Mouse (Mus musculus) granulocyte monocyte progenitor cell, adult 5-6 weeks (primary cell): ENCODE data around the gene Ccno. TPM values are rescaled to one million over a fixed set of nuclear protein-coding genes. Genes with fewer than 3 reads are reported as not detected.

Experiments
- ATAC-seq: replicated peaks from 2 replicates; pipeline ENCODE4 v1.8.0; 2016; ENCODE audit warnings: mild to moderate bottlenecking, moderate TSS enrichment, inconsistent platforms; ENCODE audit not compliant: poor library complexity, severe bottlenecking
- total RNA-seq, 2 experiments: library from RNA; stranded (forward) in 1 of 2; stranded (reverse) in 1 of 2; fragments of 200-712, 200-1000 nt in 1 of 2; fragments of >200 nt in 1 of 2; fragmentation: Nextera tagmentation in 1 of 2; gene quantifications; 2 replicates each; pipeline ENCODE4 v1.2.3; 2014 to 2017

Ccno gene
- total RNA-seq, 2 experiments from 2014 or later, result 6.3 TPM; not detected in 1

- no peak for ATAC-seq
Measured at GRCm38 (mm10) chr13:113000090-113000489, 12.5 kb downstream of the Ccno start.

- no peak for ATAC-seq
Measured at GRCm38 (mm10) chr13:113000576-113001318, 13.1 kb downstream of the Ccno start.

GRCm38 (mm10) chr13:113012683-113013082 lies 25.1 kb downstream of the Ccno start:
- no peak for ATAC-seq

GRCm38 (mm10) chr13:113013174-113013953 lies 25.8 kb downstream of the Ccno start:
- ATAC-seq, result peak; percentile 69

- ATAC-seq, result no peak
Measured at GRCm38 (mm10) chr13:113021521-113021920, 33.9 kb downstream of the Ccno start.

GRCm38 (mm10) chr13:113022467-113022866 lies 34.9 kb downstream of the Ccno start:
- ATAC-seq, result no peak

- ATAC-seq, result no peak; the same call in 1 of the 2 replicates
Measured at GRCm38 (mm10) chr13:113023274-113024143, 35.9 kb downstream of the Ccno start.

- no peak for ATAC-seq
Measured at GRCm38 (mm10) chr13:113031351-113031750, 43.7 kb downstream of the Ccno start.

GRCm38 (mm10) chr13:113031792-113032571 lies 44.4 kb downstream of the Ccno start:
- ATAC-seq, result 0 out of 2 replicates have a peak, but pooled peaks have one; percentile 9

GRCm38 (mm10) chr13:113032831-113033230 lies 45.2 kb downstream of the Ccno start:
- no peak for ATAC-seq

GRCm38 (mm10) chr13:113034271-113034886 lies 46.8 kb downstream of the Ccno start:
- no peak for ATAC-seq

- peak; percentile 72 for ATAC-seq
Measured at GRCm38 (mm10) chr13:113034950-113035421, 47.4 kb downstream of the Ccno start, which contains the start of gene Cdc20b. Gene Cdc20b, plus strand, starts transcription at chr13:113035111.

GRCm38 (mm10) chr13:113035852-113036251 lies 48.2 kb downstream of the Ccno start:
- ATAC-seq, result peak; percentile 78

Other genes with a start within 250 kb of the Ccno start
- gene Plpp1, start 187.0 kb upstream of the Ccno start, total RNA-seq (2014; fragmentation: Nextera tagmentation), result not detected in 2 replicates
- not detected in 2 replicates for gene Plpp1, start 187.0 kb upstream of the Ccno start, total RNA-seq (2017)
- gene Mtrex, start 60.4 kb upstream of the Ccno start, total RNA-seq (2014; fragmentation: Nextera tagmentation), result 37.9 and 50.1 TPM in 2 replicates
- 72.6 and 84.6 TPM in 2 replicates for gene Mtrex, start 60.4 kb upstream of the Ccno start, total RNA-seq (2017)
- 14.8 and 16.9 TPM in 2 replicates for gene Dhx29, start 60.3 kb upstream of the Ccno start, total RNA-seq (2014; fragmentation: Nextera tagmentation)
- gene Dhx29, start 60.3 kb upstream of the Ccno start, total RNA-seq (2017), result 25.6 and 29.3 TPM in 2 replicates
- gene Mcidas, start 6.0 kb downstream of the Ccno start, total RNA-seq (2014; fragmentation: Nextera tagmentation), result not detected in 2 replicates
- not detected in 2 replicates for gene Mcidas, start 6.0 kb downstream of the Ccno start, total RNA-seq (2017)
- not detected in 2 replicates for gene Cdc20b, start 47.3 kb downstream of the Ccno start, total RNA-seq (2014; fragmentation: Nextera tagmentation)
- not detected in 2 replicates for gene Cdc20b, start 47.3 kb downstream of the Ccno start, total RNA-seq (2017)
- not detected in 2 replicates for gene Gpx8, start 58.6 kb downstream of the Ccno start, total RNA-seq (2014; fragmentation: Nextera tagmentation)
- not detected in 2 replicates for gene Gpx8, start 58.6 kb downstream of the Ccno start, total RNA-seq (2017)
- not detected in 2 replicates for gene Gzma, start 113.2 kb downstream of the Ccno start, total RNA-seq (2014; fragmentation: Nextera tagmentation)
- 3.3 TPM in 1 of 2 replicates, not detected in the other for gene Gzma, start 113.2 kb downstream of the Ccno start, total RNA-seq (2017)
- gene Esm1, start 221.9 kb downstream of the Ccno start, total RNA-seq (2014; fragmentation: Nextera tagmentation), result not detected in 2 replicates
- not detected in 2 replicates for gene Esm1, start 221.9 kb downstream of the Ccno start, total RNA-seq (2017)
- gene Gzmk, start 238.1 kb downstream of the Ccno start, total RNA-seq (2014; fragmentation: Nextera tagmentation), result not detected in 2 replicates
- gene Gzmk, start 238.1 kb downstream of the Ccno start, total RNA-seq (2017), result not detected in 2 replicates